Mouse (Mus musculus): ENCODE data around the gene Cyb561a3. TPM values are rescaled to one million over a fixed set of nuclear protein-coding genes. Genes with fewer than 3 reads are reported as not detected.

Cyb561a3 gene
- polyA plus RNA-seq, 1 experiment: 7.4 TPM

- no peak for TF ChIP-seq GATA1 (IDR thresholded peaks at IDR 0.05; ENCODE audit: low read length)
These were observed 31.7 kb downstream of the Cyb561a3 start for GRCm38 (mm10) chr19:10608573-10609240.

DNA sequence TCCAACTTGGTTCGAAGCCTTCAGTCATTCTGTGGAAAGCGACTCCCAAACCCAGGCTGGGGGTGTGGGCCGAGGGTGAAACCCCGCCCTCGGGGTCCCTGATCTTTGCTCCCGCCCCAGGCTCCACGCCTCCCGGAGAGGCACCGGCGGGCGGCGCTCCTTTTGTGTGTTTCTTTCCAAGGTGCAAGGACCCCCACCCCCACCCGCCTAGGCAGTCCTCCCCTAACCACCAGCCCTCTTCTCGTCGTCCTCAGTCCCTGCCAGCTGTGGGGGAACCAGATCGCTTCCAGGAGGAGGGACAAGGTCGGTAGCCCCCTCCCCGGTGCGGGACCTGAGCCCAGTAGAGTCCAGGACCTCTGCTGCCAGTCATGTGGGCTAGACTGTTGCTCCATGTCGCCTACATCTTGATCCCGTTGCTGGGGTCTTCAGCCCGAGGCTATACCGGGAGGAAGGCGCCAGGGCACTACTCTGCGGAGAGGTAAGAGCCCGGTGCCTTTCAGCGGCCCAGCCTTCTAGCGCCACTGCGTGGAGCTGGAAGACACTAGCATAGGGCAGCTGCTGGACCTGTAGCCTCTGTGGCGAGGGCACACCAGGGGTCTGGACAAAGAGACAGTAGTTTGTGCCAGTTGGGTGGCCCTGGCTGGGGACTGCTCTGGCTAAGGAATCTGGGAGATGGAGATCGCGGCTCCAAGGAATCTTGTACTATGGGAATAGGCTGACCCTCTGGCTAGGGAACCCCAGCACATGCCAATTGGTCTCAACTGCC is 57.3 kb downstream of the Cyb561a3 start, which contains the start of gene Vwce:
TSS of gene Vwce (plus strand) at position 108 of the 766 bp plus-strand sequence.
- no peak for TF ChIP-seq GATA1 (IDR thresholded peaks at IDR 0.05; ENCODE audit: low read length)

- no peak for TF ChIP-seq GATA1 (IDR thresholded peaks at IDR 0.05; ENCODE audit: low read length)
These were observed 57.9 kb downstream of the Cyb561a3 start for GRCm38 (mm10) chr19:10634872-10635318.

- TF ChIP-seq GATA1 (IDR thresholded peaks at IDR 0.05; ENCODE audit: low read length): no peak
These were observed 60.9 kb downstream of the Cyb561a3 start for GRCm38 (mm10) chr19:10637840-10638239.

DNA sequence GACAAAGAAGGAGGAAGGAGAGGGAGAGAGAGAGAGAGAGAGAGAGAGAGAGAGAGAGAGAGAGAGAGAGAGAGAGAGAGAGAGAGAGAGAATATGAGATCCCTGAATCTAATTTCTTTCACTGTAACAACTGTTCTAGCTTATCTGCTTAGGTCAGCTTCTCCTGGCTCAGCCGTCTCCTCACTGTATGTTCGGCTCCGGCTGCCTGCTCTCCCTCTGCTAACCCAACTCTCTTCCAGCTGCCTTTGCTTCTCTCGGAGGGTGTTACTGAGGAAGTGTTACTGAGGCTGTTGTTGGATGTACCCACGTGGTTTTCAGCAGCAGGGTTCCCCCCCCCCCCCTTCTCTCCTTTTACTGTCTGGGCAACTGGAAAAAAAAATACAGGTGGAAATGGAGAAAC is 63.1 kb downstream of the Cyb561a3 start:
- TF ChIP-seq GATA1 (IDR thresholded peaks at IDR 0.05; ENCODE audit: low read length): no peak

DNA sequence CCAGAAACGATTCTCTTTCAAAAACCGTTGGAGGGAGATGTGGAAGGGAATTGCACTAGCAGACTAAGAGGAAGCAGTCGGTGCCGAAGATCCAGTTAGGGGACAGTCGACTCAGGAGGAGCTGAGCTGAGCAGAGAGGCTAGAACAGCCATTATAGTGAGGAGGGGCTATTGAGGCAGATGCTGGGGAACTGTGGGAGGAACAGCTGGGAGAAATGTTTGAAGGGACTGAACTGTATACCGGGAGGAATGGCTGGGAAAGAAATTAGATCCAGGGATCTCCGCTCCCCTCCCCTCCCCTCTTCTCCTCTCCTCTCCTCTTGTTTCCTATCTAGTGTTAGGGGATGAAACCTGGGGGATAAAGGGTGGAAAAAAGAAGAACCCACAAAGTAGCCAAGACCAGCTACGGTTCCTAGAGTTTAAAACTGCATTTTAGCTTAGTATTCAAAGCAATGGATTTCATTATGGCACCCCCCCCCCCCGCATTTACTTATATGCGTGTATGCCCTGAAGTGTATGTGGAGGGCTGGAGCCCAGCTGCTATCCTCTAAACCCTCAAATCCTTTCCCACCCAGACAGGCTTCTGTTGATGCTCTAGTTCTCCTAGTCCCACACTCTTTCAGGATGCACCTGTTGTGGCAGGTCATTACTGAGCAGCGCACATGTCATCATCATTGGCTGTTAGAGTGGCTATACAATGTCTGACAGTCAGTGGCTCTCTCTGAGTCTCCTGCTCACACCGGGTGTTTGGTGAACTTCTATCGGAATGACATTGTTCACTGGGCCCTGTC is 63.8 kb downstream of the Cyb561a3 start:
- TF ChIP-seq GATA1 (IDR thresholded peaks at IDR 0.05; ENCODE audit: low read length): no peak

Other genes with a start within 250 kb of the Cyb561a3 start
- not detected in 2 replicates for gene Syt7, start 188.1 kb upstream of the Cyb561a3 start, polyA plus RNA-seq (2012)
- not detected in 2 replicates for gene Lrrc10b, start 119.7 kb upstream of the Cyb561a3 start, polyA plus RNA-seq (2012)
- 0.35 and 0.75 TPM in 2 replicates for gene Ppp1r32, start 94.2 kb upstream of the Cyb561a3 start, polyA plus RNA-seq (2012)
- 29.9 and 62.4 TPM in 2 replicates for gene Cpsf7, start 51.9 kb upstream of the Cyb561a3 start, polyA plus RNA-seq (2012)
- gene Sdhaf2, start 51.0 kb upstream of the Cyb561a3 start, polyA plus RNA-seq (2012): 5.0 and 5.7 TPM in 2 replicates
- gene Tmem216, start 20.9 kb upstream of the Cyb561a3 start, polyA plus RNA-seq (2012): 0.81 and 1.8 TPM in 2 replicates
- gene Tmem138, start 190 bp downstream of the Cyb561a3 start, polyA plus RNA-seq (2012): 4.4 and 5.6 TPM in 2 replicates
- 21.0 and 21.3 TPM in 2 replicates for gene Ddb1, start 28.2 kb downstream of the Cyb561a3 start, polyA plus RNA-seq (2012)
- 2.5 and 6.5 TPM in 2 replicates for gene Tkfc, start 28.5 kb downstream of the Cyb561a3 start, polyA plus RNA-seq (2012)
- gene Vwce, start 57.0 kb downstream of the Cyb561a3 start, polyA plus RNA-seq (2012): 0.18 and 0.25 TPM in 2 replicates
- gene Pga5, start 100.9 kb downstream of the Cyb561a3 start, polyA plus RNA-seq (2012): not detected in 2 replicates
- gene Vps37c, start 111.6 kb downstream of the Cyb561a3 start, polyA plus RNA-seq (2012): 37.6 and 43.0 TPM in 2 replicates
- gene Cd5, start 161.8 kb downstream of the Cyb561a3 start, polyA plus RNA-seq (2012): not detected in 2 replicates